Mouse (Mus musculus): ENCODE results near the gene Chd5. TPM values are rescaled to one million over a fixed set of nuclear protein-coding genes. Genes with fewer than 3 reads are reported as not detected.

The Chd5 gene
- polyA plus RNA-seq, 1 experiment from 2014 or later, result 0.84 TPM

DNA sequence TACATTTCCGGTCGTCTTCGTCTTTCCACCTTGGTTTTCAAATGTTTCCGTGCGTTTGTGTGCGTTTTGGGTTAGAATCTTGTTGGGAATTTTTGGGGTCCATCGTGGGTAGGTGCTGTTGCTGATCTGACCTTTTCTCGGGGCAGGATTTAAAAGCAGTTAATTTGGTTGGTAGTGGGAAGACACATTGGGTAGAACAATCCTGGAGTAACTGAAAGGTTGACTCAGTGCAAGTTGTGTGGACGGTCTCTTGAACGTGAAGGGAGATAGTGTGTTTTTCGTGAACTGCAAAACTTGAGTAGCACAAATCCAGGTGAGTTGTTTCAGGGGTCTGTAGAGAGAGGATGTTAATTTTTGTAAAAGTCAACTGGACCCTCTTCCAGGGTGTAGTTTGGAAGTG lies 11.9 kb upstream of the Chd5 start:
- no peaks in the 10 kb centered on the region for H3K27me3 ChIP-seq (ENCODE audit: control insufficient read depth, insufficient read depth, low read length)
- H3K4me3 ChIP-seq (replicated peaks; ENCODE audit: low read length), result peak overlapping the region; percentile 99
- H3K27ac ChIP-seq (ENCODE audit: low read length), result no peak overlapping the region; the same call in 1 of the 2 replicates
- peak overlapping the region; percentile 98 for H3K9ac ChIP-seq (ENCODE audit: low read length)
- peaks cover 23% of the 10 kb centered on the region; the same call in 1 of the 2 replicates for H3K36me3 ChIP-seq (ENCODE audit: control insufficient read depth, insufficient read depth, low read length)
- under 1% methylated on average over 11 of the region's 11 CpGs for WGBS
- peak overlapping the region; percentile 85 for H3K4me2 ChIP-seq (ENCODE audit: low read depth, low read length)
- no peak for ATAC-seq (ENCODE audit: insufficient read depth, low FRiP score)
- H3K4me1 ChIP-seq (ENCODE audit: control insufficient read depth, insufficient read depth, low read length), result peaks cover 14% of the 10 kb centered on the region
- no peaks in the 10 kb centered on the region for H3K9me3 ChIP-seq (replicated peaks; ENCODE audit: control insufficient read depth, low read length)

DNA sequence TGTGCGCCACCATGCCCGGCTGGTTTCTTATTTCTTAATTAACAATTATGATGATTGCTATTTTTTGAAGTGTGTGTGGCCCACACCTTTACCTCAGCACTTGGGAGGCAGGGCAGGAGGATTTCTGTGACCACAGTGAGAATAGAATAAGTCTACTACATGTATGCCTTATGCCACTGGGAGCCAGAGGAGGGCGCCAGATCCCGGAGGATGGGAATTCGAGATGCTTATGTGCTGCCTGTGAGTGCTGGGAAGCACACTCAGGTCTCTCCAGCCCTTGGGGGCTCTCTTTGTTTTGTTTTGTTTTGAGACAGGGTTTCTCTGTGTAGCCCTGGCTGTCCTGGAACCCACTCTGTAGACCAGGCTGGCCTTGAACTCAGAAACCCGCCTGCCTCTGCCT lies 9.8 kb upstream of the Chd5 start:
- no peak overlapping the region for H3K9ac ChIP-seq (ENCODE audit: low read length)
- ATAC-seq (ENCODE audit: insufficient read depth, low FRiP score), result no peak
- 74% methylated on average over 6 of the region's 6 CpGs for WGBS
- H3K27ac ChIP-seq (ENCODE audit: low read length), result no peak overlapping the region
- no peak overlapping the region for H3K4me3 ChIP-seq (replicated peaks; ENCODE audit: low read length)
- H3K27me3 ChIP-seq (ENCODE audit: control insufficient read depth, insufficient read depth, low read length), result no peaks in the 10 kb centered on the region
- peaks cover 14% of the 10 kb centered on the region for H3K4me1 ChIP-seq (ENCODE audit: control insufficient read depth, insufficient read depth, low read length)
- H3K9me3 ChIP-seq (replicated peaks; ENCODE audit: control insufficient read depth, low read length), result no peaks in the 10 kb centered on the region
- no peak overlapping the region for H3K4me2 ChIP-seq (ENCODE audit: low read depth, low read length)
- H3K36me3 ChIP-seq (ENCODE audit: control insufficient read depth, insufficient read depth, low read length), result peaks cover 26% of the 10 kb centered on the region; the same call in 1 of the 2 replicates

DNA sequence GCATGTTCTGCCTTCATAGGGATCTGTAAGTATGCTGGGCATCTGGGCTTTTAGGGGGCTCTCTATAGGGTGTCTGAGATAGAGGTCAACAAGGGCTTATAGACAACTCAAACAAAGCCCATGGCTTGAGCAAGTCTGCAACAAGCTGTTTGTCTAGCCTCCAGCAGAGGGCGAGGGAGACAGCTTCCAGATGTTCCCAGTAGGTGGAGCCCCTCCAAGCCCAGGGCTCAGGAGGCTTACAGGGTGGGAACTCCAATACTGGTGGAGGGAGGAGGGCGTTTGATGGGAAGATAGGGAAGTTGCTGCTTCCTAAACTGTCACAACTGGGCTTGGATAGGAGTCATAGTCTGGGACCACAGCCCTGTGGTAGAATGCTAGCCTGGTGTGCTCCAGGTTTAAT lies 5.5 kb upstream of the Chd5 start:
- ATAC-seq (ENCODE audit: insufficient read depth, low FRiP score), result peak; percentile 59; the same call in 1 of the 2 replicates
- Histone ChIP-seq H3K4me2 (ENCODE audit: low read depth, low read length) (no peak overlapping the region), H3K9me3 (replicated peaks; ENCODE audit: control insufficient read depth, low read length) (no peaks in the 10 kb centered on the region), H3K36me3 (ENCODE audit: control insufficient read depth, insufficient read depth, low read length) (peaks cover 30% of the 10 kb centered on the region), H3K4me1 (ENCODE audit: control insufficient read depth, insufficient read depth, low read length) (no peaks in the 10 kb centered on the region), H3K27ac (ENCODE audit: low read length) (no peak overlapping the region), H3K27me3 (ENCODE audit: control insufficient read depth, insufficient read depth, low read length) (peaks cover 5% of the 10 kb centered on the region; the same call in 1 of the 2 replicates), H3K4me3 (replicated peaks; ENCODE audit: low read length) (no peak overlapping the region), H3K9ac (ENCODE audit: low read length) (no peak overlapping the region)
- 31% methylated on average over 2 of the region's 2 CpGs for WGBS

DNA sequence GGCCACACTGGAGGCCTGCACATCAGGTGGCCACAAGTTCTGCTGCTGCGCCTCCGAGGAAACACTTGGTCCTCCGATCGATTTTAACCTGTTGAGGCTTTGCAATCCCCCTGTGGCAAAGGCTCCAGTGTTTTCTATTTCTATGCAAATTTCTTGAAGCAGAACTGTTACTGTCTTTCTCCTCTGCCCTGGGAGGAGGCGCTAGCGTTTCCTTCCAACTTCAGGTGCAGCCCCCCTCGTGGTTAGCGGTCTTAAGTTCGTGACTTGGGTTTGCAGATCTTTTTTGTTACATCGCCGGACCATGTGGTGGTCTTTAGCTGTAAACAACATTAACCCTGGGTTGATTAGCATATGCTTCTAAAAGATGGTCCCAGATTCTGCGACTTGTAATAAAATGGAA lies 4.9 kb upstream of the Chd5 start:
- Histone ChIP-seq H3K27me3 (ENCODE audit: control insufficient read depth, insufficient read depth, low read length) (peaks cover 11% of the 10 kb centered on the region), H3K9me3 (replicated peaks; ENCODE audit: control insufficient read depth, low read length) (no peaks in the 10 kb centered on the region), H3K4me2 (ENCODE audit: low read depth, low read length) (no peak overlapping the region), H3K9ac (ENCODE audit: low read length) (no peak overlapping the region), H3K36me3 (ENCODE audit: control insufficient read depth, insufficient read depth, low read length) (peaks cover 30% of the 10 kb centered on the region), H3K4me1 (ENCODE audit: control insufficient read depth, insufficient read depth, low read length) (0 out of 2 replicates have a peak, but pooled peaks cover 3% of the 10 kb centered on the region), H3K4me3 (replicated peaks; ENCODE audit: low read length) (no peak overlapping the region), H3K27ac (ENCODE audit: low read length) (no peak overlapping the region)
- WGBS, result 94% methylated on average over 12 of the region's 12 CpGs
- no peak for ATAC-seq (ENCODE audit: insufficient read depth, low FRiP score)

DNA sequence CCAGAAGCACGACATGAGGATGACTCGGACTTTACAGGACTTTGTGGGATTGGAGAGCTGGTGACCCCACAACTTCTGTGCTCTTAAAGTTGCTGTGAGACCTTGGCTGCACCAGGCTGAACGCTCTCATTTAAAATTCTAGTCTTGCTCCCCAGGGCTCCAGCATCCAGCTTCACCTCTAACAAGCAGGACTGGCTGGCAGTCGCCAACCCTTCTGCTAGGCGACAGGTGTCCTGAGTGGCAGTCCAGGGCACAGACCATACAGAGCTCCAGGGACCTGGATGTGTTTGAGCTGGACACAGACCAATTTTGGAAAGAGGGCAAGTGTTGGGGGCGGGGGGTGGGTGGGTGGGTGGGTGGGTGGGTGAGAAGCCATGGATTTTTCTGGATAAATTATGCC lies 679 bp upstream of the Chd5 start:
- Histone ChIP-seq H3K4me1 (ENCODE audit: control insufficient read depth, insufficient read depth, low read length) (0 out of 2 replicates have a peak, but pooled peaks cover 6% of the 10 kb centered on the region), H3K9ac (ENCODE audit: low read length) (no peak overlapping the region), H3K9me3 (replicated peaks; ENCODE audit: control insufficient read depth, low read length) (no peaks in the 10 kb centered on the region), H3K36me3 (ENCODE audit: control insufficient read depth, insufficient read depth, low read length) (peaks cover 8% of the 10 kb centered on the region), H3K4me2 (ENCODE audit: low read depth, low read length) (no peak overlapping the region), H3K27ac (ENCODE audit: low read length) (no peak overlapping the region), H3K27me3 (ENCODE audit: control insufficient read depth, insufficient read depth, low read length) (peaks cover 39% of the 10 kb centered on the region), H3K4me3 (replicated peaks; ENCODE audit: low read length) (no peak overlapping the region)
- no peak for ATAC-seq (ENCODE audit: insufficient read depth, low FRiP score)
- WGBS, result 30% methylated on average over 6 of the region's 6 CpGs

DNA sequence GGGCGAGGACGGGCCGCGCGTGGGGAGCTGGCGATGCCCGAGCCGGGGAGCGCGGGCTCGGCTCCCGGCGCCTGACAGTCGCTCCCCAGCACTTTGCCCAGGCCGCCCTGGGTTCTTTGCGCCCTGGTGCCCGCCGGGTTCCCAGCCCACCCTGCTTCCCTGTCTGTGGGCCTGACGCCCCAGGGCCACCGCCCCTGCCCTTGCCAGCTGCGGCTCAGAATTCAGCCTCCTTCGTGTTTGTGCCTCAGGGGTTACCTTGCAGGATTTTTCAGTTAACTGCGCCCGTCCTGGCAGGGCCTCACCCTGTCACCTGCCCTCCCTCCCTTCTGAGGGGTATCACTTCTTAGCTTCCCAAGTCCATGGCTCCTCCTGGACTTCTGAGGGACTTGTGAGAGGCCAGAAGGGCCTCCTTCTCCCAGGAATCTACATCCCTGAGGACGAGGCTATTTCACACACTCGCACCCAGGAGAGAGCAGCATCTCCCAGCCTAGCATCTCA lies 891 bp downstream of the Chd5 start:
- H3K4me1 ChIP-seq (ENCODE audit: control insufficient read depth, insufficient read depth, low read length), result 0 out of 2 replicates have a peak, but pooled peaks cover 6% of the 10 kb centered on the region
- H3K4me2 ChIP-seq (ENCODE audit: low read depth, low read length), result peak overlapping the region; percentile 98
- peak overlapping the region; percentile 62 for H3K9ac ChIP-seq (ENCODE audit: low read length)
- H3K27ac ChIP-seq (ENCODE audit: low read length), result no peak overlapping the region
- H3K27me3 ChIP-seq (ENCODE audit: control insufficient read depth, insufficient read depth, low read length), result peaks cover 39% of the 10 kb centered on the region
- ATAC-seq (ENCODE audit: insufficient read depth, low FRiP score), result no peak
- H3K4me3 ChIP-seq (replicated peaks; ENCODE audit: low read length), result peak overlapping the region; percentile 51
- no peaks in the 10 kb centered on the region for H3K36me3 ChIP-seq (ENCODE audit: control insufficient read depth, insufficient read depth, low read length)
- no peaks in the 10 kb centered on the region for H3K9me3 ChIP-seq (replicated peaks; ENCODE audit: control insufficient read depth, low read length)
- WGBS, result 4% methylated on average over 24 of the region's 26 CpGs

DNA sequence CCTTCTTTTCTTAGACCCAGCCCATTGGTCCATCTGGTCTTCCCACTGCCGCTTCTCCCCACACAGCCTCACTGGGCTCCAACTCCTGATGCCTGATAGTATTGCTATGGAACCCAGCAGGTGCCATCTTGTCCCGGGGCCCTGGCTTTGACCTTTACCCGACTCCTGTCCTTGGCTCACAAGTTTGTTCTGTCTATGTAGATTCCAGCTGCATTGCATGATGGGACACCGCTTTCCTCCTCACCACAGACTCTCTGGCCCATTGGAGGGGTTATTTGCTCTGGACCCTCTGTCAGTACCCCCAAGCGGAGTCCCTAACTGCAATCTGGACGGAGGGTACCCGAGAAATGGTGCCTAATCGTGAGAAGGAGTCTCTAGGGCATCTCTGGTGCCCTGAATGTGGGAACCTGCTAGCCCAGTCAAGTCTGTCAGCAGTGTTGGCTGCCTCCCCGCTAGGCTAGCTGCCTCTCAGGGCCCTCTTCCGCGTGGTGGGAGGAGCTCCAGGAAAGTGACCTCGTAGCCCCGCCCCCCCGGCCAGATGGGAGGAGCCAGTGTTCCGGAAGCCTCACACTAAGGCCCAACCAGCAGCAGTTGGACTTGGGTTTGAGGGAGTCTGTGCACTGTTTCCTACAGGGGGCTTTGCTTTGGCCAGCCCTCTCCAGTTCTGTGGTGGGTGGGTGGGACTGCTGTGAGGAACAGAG lies 2.3 kb downstream of the Chd5 start:
- Histone ChIP-seq H3K9ac (ENCODE audit: low read length) (no peak overlapping the region), H3K4me3 (replicated peaks; ENCODE audit: low read length) (no peak overlapping the region), H3K9me3 (replicated peaks; ENCODE audit: control insufficient read depth, low read length) (no peaks in the 10 kb centered on the region), H3K4me1 (ENCODE audit: control insufficient read depth, insufficient read depth, low read length) (peaks cover 16% of the 10 kb centered on the region; the same call in 1 of the 2 replicates), H3K36me3 (ENCODE audit: control insufficient read depth, insufficient read depth, low read length) (no peaks in the 10 kb centered on the region), H3K4me2 (ENCODE audit: low read depth, low read length) (no peak overlapping the region), H3K27me3 (ENCODE audit: control insufficient read depth, insufficient read depth, low read length) (peaks cover 39% of the 10 kb centered on the region), H3K27ac (ENCODE audit: low read length) (no peak overlapping the region)
- no peak for ATAC-seq (ENCODE audit: insufficient read depth, low FRiP score)
- 38% methylated on average over 15 of the region's 15 CpGs for WGBS

DNA sequence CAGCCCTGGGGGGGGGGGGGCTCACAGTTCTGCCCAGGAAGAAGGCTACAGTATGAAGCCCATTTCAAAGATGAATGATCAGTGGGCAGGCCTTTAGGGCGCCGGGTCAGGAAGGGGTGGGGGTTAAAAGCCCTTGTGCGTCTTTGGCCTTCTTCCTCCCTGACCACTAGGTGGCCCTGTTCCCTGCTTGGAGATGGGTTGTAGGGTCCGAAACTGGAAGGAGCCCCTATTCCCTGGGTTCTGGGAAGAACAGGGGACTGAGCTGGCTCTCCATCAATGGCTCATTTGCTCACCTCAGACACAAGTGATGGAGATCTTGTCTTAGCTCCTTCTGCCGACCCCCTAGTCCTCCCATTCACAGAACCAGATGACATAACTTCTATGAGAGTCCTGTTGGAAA lies 4.8 kb downstream of the Chd5 start:
- no peak overlapping the region for H3K4me2 ChIP-seq (ENCODE audit: low read depth, low read length)

DNA sequence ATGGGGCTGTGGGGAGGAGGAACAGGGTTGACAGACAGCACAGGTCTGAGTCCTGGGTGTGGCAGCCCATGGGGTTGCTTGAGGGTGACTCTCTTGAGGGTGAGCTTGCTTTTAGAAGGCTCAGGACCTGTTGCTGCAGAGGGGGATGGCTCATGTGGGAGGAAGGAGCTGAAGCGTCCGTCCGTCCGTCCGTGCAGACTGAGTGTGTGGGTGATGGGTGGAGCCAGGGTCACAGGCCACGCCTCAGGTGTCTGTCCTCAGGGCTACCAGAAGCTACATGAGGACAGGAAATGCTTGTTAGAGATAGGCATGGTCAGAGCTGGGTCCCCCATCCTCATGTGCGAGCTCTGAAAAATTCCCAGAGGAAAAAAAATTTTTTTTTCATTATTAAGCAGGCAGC lies 6.2 kb downstream of the Chd5 start:
- Histone ChIP-seq H3K4me1 (ENCODE audit: control insufficient read depth, insufficient read depth, low read length) (peaks cover 11% of the 10 kb centered on the region; the same call in 1 of the 2 replicates), H3K4me3 (replicated peaks; ENCODE audit: low read length) (no peak overlapping the region), H3K4me2 (ENCODE audit: low read depth, low read length) (no peak overlapping the region), H3K27me3 (ENCODE audit: control insufficient read depth, insufficient read depth, low read length) (peaks cover 17% of the 10 kb centered on the region), H3K27ac (ENCODE audit: low read length) (no peak overlapping the region), H3K9ac (ENCODE audit: low read length) (no peak overlapping the region), H3K9me3 (replicated peaks; ENCODE audit: control insufficient read depth, low read length) (no peaks in the 10 kb centered on the region), H3K36me3 (ENCODE audit: control insufficient read depth, insufficient read depth, low read length) (no peaks in the 10 kb centered on the region)
- ATAC-seq (ENCODE audit: insufficient read depth, low FRiP score), result no peak
- WGBS, result 41% methylated on average over 7 of the region's 7 CpGs

More for the DNA sequence above, 4.8 kb downstream of the Chd5 start:
- no peak overlapping the region for H3K9ac ChIP-seq (ENCODE audit: low read length)
- H3K36me3 ChIP-seq (ENCODE audit: control insufficient read depth, insufficient read depth, low read length), result no peaks in the 10 kb centered on the region
- WGBS, result 15% methylated on average over 5 of the region's 5 CpGs
- no peak for ATAC-seq (ENCODE audit: insufficient read depth, low FRiP score)
- H3K27me3 ChIP-seq (ENCODE audit: control insufficient read depth, insufficient read depth, low read length), result peaks cover 30% of the 10 kb centered on the region
- H3K9me3 ChIP-seq (replicated peaks; ENCODE audit: control insufficient read depth, low read length), result no peaks in the 10 kb centered on the region
- H3K4me3 ChIP-seq (replicated peaks; ENCODE audit: low read length), result no peak overlapping the region
- H3K4me1 ChIP-seq (ENCODE audit: control insufficient read depth, insufficient read depth, low read length), result peaks cover 16% of the 10 kb centered on the region; the same call in 1 of the 2 replicates
- no peak overlapping the region for H3K27ac ChIP-seq (ENCODE audit: low read length)
